Mouse (Mus musculus): ENCODE data around the gene Tuba1b.

- TF ChIP-seq CTCF (IDR thresholded peaks at IDR 0.05; ENCODE audit: low read depth) (no peak), EP300 (IDR thresholded peaks at IDR 0.05; ENCODE audit: low read depth) (no peak)
These were observed 7.7 kb upstream of the Tuba1b start for GRCm38 (mm10) chr15:98942081-98942480.
